Mouse (Mus musculus): ENCODE measurements around the gene Ezr.
"Not testable (repeated sequence)": the region's sequence is repeated elsewhere in the genome, so short reads cannot be mapped to it uniquely, and the experiment has no call there.

Gene Ezr

DNA sequence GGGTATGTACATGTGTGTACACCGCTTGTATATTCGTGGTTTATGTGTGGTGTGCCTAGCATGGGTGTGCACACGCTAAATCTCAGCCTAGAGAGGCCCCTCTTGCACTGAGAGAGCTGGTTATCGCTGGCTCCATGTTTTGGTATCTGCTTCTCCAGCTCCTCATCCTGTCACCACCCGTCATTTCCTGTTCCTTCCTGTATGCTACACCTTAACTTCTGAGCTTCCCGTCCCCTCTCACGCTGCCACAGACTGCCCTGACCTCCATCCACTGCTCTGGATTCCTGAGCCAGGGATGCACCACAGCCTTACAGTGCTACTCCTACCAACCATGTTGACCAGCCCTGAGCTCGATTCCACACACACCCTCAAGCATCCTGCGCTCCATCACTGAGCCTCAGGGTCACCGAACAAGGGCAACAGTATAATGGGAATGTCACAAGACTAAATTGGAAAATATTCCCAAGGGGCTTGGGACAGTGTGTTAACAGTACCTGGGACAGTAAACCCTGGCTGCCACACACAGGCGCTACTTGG is 39.5 kb downstream of the Ezr start:
- no peak for DNase-seq (ENCODE audit: low spot score in 2 of 2)

DNA sequence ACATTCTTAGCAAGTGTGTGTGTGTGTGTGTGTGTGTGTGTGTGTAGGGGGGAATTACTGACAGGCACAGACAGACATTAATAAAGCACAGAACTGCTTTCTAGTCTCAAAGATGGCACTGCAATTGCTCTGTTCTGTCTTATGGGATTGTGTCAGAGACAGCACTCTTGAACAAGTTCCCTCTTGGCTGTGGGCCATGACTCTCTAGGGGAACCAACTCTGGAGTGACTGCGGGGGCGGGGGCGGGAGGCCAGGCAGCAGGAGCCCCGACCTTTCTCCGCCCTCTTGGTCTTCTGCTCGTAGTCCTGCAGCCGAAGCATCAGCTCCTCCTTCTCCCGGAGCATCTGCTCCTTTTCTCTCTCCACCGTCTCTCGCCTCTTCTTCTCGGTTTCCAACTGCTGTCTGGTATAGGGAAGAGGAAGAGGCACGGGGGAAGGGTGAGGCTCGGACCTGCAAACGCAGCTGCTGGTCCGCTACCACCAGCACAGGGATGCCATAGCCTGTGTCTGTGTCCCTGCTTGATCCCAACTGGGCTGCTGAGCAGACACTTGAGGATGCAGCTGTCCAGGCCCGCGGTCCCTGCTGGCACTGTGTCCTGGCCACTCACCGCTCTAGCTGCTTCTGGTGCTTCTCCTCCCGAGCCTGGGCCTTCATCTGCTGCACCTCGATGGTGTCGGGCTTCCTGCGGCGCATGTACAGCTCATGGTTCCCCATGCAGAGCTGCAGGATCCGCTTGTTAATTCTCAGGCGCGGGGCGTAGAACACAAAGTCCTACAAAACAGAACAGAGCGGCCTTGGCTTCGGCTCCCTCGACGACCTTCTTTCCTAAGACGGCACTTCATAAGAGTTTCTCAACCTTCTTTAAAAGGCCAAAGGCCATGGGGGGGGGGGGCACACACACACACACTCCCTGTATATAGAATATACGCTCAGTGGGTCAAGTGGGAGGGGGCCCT is 40.2 kb downstream of the Ezr start:
- no peak for DNase-seq (ENCODE audit: low spot score in 2 of 2)

DNA sequence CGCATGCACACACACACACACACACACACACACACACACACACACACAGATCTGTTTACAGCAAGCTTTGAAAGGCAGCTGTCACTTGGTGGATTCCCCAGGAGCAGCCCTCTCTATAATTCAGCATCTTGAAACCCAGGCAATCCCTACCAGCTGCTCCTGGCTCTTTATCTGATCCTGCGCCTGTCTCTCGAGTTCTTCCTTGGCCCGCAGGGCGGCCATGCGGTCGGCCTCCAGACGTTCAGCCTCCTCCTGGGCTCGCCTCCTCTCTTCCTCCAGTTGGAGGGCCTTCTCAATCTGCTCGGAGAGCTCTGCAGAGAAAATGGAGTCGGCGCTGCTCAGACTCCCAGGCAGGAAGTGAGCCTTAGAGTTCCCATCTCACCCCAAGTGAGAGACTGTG is 41.3 kb downstream of the Ezr start:
- DNase-seq (ENCODE audit: low spot score in 2 of 2) = no peak

DNA sequence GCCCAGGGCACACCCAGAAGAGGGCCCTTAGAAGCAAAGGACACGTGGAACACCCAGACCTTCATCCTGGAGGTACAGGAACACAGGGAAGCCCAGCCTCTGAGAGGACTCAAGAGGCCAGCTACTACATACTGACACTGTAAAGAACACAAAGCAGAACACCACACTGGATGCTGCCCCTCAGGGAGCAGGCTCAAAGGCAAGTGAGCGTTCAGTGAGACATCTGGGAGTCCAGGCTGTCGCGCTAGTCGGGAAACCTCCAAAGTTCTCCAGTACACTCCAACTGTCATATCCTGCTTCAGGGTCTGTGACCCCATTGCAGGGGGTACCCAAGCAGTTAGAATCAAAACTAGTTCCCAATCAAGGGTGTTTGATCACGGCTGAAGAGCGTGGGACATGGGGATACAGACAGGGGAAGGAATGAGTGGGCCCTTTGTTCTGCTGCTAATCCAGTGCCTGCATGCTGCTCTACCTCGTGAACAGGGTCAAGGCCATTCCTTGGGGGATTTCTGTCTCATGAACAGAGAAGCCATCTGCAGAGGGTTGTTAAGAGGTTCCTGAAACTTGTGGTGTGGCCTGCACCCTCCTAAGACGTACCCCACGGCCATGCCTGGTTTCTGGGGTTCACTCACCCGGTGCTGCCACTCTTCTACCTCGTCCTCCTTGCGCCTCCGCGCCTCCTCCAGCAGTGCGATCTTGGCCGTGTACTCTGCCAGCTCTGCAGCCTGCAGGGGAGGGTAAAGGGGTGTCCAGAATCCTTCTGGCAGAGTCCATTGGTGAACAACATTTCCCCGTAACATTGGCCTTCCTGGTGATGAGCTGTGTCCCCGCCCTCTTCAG is 42.0 kb downstream of the Ezr start:
- no peak for DNase-seq (ENCODE audit: low spot score in 2 of 2)

DNA sequence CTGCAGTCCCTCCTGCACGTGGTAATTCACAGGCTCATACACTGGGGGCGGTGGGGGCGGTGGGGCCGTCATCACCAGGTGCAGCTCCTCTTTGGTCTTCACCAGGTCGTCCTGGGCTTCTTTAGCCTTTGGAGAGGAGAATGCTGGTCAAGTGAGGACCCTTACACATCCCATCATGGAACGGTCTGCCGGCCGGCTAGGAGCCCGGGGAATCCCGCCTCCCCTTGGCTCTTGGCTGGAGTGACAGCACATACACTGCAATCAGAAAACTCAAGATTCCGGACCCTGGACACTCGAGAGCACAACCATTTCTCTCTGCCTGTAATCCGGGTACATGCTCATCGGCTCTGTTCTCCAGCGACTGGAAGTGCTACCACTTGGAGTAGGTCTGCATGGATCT is 42.8 kb downstream of the Ezr start:
- DNase-seq (ENCODE audit: low spot score in 2 of 2) = no peak

DNA sequence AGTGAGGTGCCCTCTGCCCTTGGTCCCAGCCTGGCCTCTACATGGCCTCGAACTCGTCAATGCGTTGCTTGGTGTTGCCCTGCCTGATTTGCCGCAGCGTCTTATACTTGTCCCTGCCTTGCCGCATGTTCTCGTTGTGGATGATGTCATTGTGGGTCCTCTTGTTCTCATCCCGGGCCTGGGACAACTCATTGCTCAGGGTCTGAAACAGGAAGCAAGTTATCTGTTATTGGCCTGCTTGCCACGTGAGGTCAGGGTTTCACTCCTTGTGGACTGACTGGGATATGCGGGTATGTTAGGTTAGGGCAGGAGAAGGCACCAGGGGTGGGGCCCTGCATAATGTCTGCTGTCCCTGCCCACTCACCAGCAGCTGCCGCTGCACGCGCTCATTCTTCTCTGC is 43.3 kb downstream of the Ezr start:
- DNase-seq (ENCODE audit: low spot score in 2 of 2) = no peak

DNA sequence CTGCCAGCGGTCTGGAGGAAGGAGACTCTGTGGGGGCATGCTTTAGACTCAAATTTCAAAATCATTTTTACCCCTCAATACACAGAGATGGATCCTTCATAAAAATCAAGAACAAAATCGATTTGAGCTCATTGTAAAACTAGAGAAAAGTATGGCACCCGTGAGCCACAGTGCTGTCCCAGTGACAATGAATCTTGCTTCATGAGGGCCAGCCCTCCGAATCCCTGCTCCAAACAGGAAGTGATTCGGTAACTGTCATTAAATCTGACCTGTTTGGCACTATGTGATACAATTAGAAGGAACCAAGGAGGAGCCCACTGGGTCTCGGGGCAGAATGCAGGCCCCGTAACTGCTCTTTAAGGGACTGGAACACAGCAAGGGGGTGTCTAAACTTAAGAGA is 43.7 kb downstream of the Ezr start:
- DNase-seq (ENCODE audit: low spot score in 2 of 2) = no peak

DNA sequence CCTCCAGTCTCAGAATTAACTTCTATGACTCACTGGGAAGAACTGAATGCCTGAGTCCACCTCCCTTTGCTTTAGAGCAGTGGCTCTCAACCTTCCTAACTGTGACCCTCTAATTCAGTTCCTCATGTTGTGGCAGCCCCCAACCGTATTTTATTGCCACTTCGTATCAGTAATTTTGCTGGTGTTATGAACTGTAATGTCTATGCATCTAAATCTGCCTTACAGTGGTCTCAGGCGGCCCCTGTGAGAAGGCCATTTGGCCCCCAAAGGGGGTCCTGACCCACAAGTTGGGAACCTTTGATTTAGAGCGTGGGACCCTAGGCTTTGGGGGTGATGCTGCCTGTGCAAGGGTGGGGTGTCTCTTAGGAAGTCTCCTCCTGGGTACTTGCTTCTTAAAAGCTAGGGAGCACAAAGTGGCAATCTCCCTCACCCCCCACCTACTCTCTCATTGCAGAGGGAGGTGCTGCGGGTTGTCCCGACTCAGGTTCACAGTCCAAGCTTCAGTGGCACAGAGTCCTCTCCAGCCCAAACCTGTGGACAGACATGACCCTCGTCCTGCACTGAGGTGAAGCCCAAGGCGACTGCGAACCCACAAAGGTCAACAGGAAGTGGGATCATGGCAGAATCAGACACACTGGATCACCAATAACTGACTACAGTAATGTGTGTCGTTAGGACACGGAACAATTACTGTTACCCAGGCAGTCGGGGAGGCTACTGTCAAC is 45.1 kb downstream of the Ezr start:
- no peak for DNase-seq (ENCODE audit: low spot score in 2 of 2)

DNA sequence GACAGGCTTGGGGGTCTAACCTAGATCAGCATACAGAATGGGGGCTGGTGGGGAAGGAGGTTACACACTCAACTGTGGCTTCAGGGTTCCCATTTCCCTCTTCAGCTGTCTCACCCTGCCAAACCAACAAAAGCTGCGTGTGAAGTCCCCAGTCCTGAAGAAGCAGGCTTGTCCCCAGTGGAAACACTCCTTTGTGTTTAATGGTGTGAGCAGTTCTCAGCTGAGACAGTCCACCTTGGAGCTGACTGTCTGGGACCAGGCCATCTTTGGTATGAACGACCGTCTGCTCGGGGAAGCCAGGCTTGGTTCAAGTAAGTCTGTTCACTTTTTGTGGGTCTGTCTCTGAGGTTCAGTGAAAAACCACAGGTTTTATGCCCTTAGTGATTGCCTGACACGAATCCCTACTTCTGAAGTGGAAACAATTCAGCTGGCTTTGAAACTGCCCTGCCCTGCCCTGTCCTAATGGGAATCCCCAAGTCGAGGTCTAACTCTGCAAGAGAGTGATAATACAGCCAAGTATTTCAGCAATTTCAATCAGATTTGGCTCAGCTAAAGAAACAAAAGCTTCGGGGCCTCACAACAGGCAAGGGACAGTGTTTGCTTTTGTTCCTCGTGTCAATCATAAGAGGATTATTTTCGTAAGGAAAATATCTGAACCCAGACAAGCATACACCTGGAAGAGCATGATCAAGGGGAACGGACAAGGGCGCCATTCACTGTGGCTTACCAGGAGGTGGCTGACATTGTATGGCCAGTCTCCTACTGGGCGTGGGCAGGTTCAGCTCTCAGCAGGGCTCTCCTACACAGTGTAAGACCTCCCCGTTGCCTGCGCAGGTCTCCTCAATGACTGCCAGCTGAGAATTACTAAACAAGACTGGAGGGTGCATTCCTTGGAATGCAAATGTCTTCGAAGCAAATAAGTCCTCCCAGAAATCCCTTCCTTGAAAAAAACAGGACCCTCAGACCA is 46.0 kb downstream of the Ezr start:
- DNase-seq (ENCODE audit: low spot score in 2 of 2) = no peak

DNA sequence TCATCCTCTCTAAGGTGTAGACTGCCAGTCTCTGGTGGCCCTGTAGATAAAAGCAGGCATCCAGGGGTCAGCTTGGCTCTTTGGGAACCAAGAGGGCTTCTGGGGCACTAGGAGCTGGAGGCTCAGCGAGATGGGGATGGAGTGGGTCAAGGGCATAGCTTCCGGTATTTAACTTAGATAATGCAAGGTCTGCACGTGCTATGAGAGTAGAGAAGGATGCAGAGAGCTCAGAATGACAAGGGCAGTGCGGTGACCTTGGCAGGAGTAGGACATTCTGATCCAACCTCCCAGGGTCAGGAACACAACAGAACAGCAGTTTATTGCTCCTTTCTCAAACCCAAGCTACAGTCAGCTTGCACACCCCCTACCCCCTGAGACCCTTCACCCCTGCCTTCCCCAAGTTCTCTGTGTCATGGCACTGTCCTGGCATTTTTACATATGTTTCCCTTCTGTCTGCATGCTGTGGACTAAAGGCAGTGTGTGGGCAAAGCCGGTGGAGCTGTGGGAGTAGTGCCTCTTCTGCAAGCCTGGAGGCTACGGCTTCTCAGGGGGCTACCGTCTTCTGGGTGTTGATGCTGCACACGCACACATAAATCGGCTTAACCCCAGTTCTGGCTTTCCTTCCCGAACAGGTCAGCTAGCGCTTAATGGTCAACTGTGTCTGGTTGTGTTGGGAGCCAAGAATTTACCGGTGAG is 47.7 kb downstream of the Ezr start:
- no peak for DNase-seq (ENCODE audit: low spot score in 2 of 2)

DNA sequence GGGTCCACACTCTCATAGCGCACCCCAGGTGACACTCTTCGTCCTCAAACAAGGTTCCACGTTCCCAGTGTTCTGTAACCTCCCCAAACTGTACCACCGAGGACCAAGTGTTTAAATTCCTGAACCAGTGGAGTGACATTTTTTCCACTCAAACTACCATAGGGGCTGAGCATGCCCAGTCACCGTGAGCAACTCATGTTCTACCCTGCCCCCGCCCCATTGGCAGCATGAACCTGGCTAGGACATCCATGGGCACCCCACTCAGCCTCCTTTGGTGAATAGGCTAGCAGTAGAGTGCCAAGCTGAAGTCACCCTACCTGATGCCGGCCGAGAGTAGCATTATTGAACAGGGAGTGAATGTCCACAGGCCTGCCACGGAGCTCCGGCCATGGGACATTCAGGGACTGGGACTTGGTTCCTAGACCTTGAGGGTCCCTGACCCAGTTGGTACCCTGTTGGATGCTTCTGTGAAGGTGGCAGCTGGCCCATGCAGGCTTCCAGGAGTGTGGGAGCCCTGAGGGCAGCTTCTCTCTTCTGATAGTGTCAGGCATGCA is 49.2 kb downstream of the Ezr start:
- DNase-seq (ENCODE audit: low spot score in 2 of 2) = no peak

DNA sequence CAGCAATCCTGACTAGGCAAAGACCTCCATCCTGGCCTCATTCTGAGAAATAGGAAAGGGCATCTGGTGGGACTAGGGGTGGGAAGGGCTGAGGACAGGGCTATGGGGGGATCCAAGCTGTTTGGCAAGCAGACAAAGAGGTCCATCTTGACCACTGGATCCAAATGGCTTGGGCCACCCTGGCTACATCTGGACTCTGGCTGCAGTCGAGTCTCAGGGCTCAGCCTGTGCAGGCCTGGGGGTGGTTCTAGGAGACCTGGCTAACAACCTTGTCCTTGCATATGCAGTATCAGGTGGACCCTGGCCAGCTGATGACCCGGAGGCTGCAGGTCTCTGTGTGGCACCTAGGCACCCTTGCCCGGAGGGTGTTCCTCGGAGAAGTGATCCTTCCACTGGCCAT is 49.9 kb downstream of the Ezr start:
- DNase-seq (ENCODE audit: low spot score in 2 of 2) = no peak

DNA sequence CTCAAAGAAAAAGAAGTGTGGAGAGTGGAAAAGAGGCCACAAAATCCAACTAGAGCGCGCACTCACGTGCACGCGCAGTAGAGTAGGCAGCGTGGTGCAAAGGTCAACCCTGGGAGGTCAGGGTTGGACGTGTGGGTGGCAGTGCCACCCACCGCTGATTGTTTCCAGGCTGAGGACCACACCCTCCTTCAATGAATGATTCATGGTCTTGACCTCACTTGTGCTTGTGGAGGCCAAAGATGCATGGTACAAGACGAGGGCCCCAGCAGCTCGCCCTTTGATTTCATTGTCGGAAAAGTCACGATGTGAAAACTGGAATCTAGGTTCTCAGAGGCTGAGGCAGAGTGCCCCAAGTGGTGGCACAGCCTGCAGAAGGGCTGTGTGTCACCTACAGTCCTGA is 51.0 kb downstream of the Ezr start:
- no peak for DNase-seq (ENCODE audit: low spot score in 2 of 2)

DNA sequence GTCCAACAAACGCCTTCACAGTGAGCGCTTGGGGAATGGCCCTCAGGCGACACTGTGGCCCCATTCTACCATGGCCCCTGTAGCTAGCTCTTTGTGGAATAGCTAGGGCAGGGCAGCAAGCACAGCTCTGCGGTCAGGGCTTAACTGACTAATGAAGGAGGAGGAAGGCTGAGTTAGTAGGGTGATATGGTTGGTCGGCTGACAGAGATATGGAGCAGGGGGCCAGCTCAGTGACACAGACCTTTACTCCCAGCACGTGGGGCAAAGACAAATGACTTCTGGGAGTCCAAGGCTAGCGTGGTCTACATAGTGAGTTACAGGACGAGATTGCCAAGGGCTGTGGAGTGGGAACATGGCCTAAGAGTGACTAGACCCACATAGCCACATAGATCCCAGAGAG is 51.5 kb downstream of the Ezr start:
- DNase-seq (ENCODE audit: low spot score in 2 of 2) = no peak

DNA sequence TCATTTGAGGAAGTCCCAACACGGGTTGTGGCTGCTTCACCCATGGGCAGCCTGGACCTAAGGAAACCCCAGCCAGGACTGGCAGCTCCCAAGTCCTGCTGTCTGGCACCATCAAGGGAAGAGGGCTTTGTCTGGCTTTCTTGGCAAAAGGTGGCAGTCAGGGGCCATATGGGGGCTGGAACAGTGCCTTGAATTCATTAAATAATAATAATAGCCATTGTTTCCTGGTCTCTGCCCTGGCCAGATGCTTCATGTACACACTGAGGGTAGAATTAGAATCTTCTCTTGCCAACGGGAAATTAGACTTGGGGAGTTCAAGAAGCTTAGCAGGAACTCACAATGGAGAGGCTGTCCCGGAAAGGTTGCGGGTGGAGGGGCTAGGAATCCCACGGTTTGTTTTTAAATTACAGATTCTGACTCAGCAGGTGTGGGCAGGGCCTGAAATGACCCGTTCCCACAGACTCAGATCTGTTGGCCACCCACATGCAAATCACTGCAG is 53.3 kb downstream of the Ezr start:
- no peak for DNase-seq (ENCODE audit: low spot score in 2 of 2)

DNA sequence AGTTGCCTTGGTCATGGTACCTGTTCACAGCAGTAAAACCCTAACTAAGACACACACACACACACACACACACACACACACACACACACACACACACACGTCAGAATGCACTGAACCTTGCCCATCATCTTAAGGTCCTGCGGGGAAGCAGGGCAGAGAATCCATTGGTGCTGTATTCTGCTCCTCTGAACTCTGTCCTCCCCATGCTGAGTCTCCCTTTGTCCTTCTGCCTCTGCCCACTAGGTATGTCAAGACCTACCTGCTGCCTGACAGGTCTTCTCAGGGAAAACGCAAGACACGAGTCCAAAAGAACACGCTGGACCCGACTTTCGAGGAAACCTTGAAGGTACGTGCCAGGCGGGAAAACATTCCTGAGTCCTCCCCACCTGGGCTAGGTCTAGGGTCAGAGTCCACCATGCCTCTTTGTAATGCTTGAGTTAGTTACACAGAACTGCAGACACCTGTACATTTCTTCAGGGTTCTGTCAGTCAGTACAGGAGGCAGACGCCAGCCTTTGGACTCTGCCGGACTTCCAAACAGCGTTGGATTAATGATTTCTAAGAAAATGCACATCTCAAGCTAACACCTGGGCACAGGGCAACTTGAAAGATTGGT is 54.5 kb downstream of the Ezr start:
- DNase-seq (ENCODE audit: low spot score in 2 of 2) = no peak

DNA sequence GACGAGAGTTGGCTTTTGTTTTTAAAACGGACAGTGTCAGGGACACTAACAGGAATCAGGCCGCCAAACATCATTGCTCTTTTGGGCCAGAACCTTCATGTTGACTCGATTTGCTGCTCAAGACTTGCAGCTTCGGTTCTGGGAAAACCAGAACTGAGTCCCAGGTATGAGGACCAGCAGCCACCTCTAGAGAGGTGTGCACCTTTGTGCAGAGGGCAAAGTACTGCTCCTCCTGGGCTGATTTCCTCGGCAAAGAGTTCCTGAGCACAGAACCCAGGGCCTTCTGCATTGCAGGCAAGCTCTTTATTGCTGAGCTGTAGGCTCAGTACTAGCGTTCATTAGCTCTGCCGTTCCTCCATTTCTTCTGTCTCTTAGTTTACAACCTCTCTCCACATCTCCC is 68.6 kb downstream of the Ezr start:
- DNase-seq (ENCODE audit: low spot score in 2 of 2) = not testable (repeated sequence)

DNA sequence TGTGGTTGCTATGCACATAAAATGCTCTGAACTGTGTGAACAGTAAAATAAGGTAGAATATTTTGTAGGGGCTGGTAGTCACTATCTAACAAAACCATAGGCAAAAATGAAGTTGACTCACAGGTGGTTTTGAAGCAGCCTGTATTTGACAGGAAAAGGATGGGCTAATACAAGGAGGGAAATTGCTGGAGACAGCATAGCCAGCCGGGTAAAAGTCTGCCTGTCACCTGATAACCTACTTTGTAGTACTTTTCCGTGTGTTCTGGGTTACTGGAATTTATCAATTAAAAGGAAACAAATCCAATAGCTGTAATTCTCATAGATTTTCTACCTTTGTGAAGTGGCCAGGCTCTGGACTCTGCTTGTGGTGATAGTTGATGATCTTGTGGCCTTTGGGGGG is 69.1 kb downstream of the Ezr start:
- not testable (repeated sequence) for DNase-seq (ENCODE audit: low spot score in 2 of 2)

DNA sequence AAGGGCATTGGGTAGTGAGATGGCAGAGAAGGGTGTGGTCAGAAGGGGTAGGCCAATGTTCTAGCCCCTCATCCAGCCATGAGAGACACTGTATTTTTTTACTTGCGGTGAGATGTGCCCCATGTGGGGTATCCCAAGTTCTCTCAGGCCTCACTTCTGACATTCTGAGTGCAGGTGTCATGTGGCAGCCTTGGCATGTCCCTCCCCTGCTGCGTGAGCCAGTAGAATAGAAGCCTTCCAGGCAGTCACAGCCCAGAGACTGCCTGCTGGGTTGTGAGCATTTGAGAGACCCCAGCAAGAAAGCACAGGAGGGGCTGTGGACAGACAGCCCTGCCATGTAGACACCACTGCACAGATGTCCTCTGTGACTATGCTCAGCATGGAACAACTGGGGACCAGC is 74.4 kb downstream of the Ezr start:
- DNase-seq (ENCODE audit: low spot score in 2 of 2) = not testable (repeated sequence)
